Mouse (Mus musculus): Measurements from ENCODE around the gene Olfr1232. TPM values are rescaled to one million over a fixed set of nuclear protein-coding genes. Genes with fewer than 3 reads are reported as not detected.

Olfr1232 gene
- total RNA-seq (2021): not detected
- long read RNA-seq, experiment 1: 0 reads
- long read RNA-seq, experiment 2: 0 reads

- no peak for DNase-seq (ENCODE audit: low spot score in 2 of 2)
These were observed at the start of gene Olfr1232 for GRCm38 (mm10) chr2:89329575-89329974. Gene Olfr1232, minus strand, starts transcription at chr2:89329675.

GRCm38 (mm10) chr2:89364765-89365164 is 35.3 kb upstream of the Olfr1232 start, which contains the start of gene Olfr1234:
Gene Olfr1234, minus strand, starts transcription at chr2:89364865.
- DNase-seq (ENCODE audit: low spot score in 2 of 2): no peak

GRCm38 (mm10) chr2:89342298-89342697 is 12.8 kb upstream of the Olfr1232 start, which contains the start of gene Olfr1233:
Gene Olfr1233, minus strand, starts transcription at chr2:89342398.
- no peak for DNase-seq (ENCODE audit: low spot score in 2 of 2)

GRCm38 (mm10) chr2:89306974-89307373 is 22.5 kb downstream of the Olfr1232 start, which contains the start of gene Olfr1231:
Gene Olfr1231, minus strand, starts transcription at chr2:89307074.
- no peak for DNase-seq (ENCODE audit: low spot score in 2 of 2)

- no peak for DNase-seq (ENCODE audit: low spot score in 2 of 2)
These were observed 32.3 kb downstream of the Olfr1232 start, which contains the start of gene Olfr1230 for GRCm38 (mm10) chr2:89297168-89297567. Gene Olfr1230, minus strand, starts transcription at chr2:89297268.

- no peak for DNase-seq (ENCODE audit: low spot score in 2 of 2)
These were observed 41.6 kb downstream of the Olfr1232 start, which contains the start of gene Olfr1229 for GRCm38 (mm10) chr2:89287914-89288313. Gene Olfr1229, minus strand, starts transcription at chr2:89288014.

Other genes with a start within 250 kb of the Olfr1232 start
- gene Olfr1219, start 246.2 kb downstream of the Olfr1232 start, total RNA-seq (2021): not detected
- not detected for gene Olfr1220, start 222.8 kb downstream of the Olfr1232 start, total RNA-seq (2021)
- not detected for gene Olfr1221, start 212.4 kb downstream of the Olfr1232 start, total RNA-seq (2021)
- not detected for gene Olfr1222, start 196.6 kb downstream of the Olfr1232 start, total RNA-seq (2021)
- gene Olfr1223, start 178.1 kb downstream of the Olfr1232 start, total RNA-seq (2021): not detected
- gene Olfr1224-ps1, start 165.6 kb downstream of the Olfr1232 start, total RNA-seq (2021): not detected
- not detected for gene Olfr1225, start 155.0 kb downstream of the Olfr1232 start, total RNA-seq (2021)
- not detected for gene Olfr1226, start 129.6 kb downstream of the Olfr1232 start, total RNA-seq (2021)
- gene Olfr1228, start 75.6 kb downstream of the Olfr1232 start, total RNA-seq (2021): not detected
- gene Olfr1229, start 41.7 kb downstream of the Olfr1232 start, total RNA-seq (2021): not detected
- gene Olfr1230, start 32.4 kb downstream of the Olfr1232 start, total RNA-seq (2021): not detected
- gene Olfr1231, start 22.6 kb downstream of the Olfr1232 start, total RNA-seq (2021): not detected
- not detected for gene Olfr1233, start 12.7 kb upstream of the Olfr1232 start, total RNA-seq (2021)
- not detected for gene Olfr1234, start 35.2 kb upstream of the Olfr1232 start, total RNA-seq (2021)
- not detected for gene Olfr1238, start 80.0 kb upstream of the Olfr1232 start, total RNA-seq (2021)
- not detected for gene Olfr1239, start 90.7 kb upstream of the Olfr1232 start, total RNA-seq (2021)
- not detected for gene Olfr1240, start 113.3 kb upstream of the Olfr1232 start, total RNA-seq (2021)
- gene Olfr1241, start 157.5 kb upstream of the Olfr1232 start, total RNA-seq (2021): not detected
- gene Olfr1242, start 168.7 kb upstream of the Olfr1232 start, total RNA-seq (2021): not detected
- gene Olfr1243, start 201.8 kb upstream of the Olfr1232 start, total RNA-seq (2021): not detected
- not detected for gene Olfr1245, start 248.8 kb upstream of the Olfr1232 start, total RNA-seq (2021)

Measured in adrenal gland, postnatal 4 days (tissue).